Mouse (Mus musculus) effector memory CD4-positive, alpha-beta T cell, adult 5 months (primary cell): Measurements from ENCODE around the gene March8. TPM values are rescaled to one million over a fixed set of nuclear protein-coding genes. Genes with fewer than 3 reads are reported as not detected.

ENCODE experiments used
- polyA plus RNA-seq: library from polyadenylated mRNA; unstranded; fragments of 100-300 nt; shearing (Covaris generic); gene quantifications from one replicate; pipeline ENCODE4 v1.2.1, GENCODE M21; 2017

The March8 gene
- polyA plus RNA-seq = 1.8 TPM

DNA sequence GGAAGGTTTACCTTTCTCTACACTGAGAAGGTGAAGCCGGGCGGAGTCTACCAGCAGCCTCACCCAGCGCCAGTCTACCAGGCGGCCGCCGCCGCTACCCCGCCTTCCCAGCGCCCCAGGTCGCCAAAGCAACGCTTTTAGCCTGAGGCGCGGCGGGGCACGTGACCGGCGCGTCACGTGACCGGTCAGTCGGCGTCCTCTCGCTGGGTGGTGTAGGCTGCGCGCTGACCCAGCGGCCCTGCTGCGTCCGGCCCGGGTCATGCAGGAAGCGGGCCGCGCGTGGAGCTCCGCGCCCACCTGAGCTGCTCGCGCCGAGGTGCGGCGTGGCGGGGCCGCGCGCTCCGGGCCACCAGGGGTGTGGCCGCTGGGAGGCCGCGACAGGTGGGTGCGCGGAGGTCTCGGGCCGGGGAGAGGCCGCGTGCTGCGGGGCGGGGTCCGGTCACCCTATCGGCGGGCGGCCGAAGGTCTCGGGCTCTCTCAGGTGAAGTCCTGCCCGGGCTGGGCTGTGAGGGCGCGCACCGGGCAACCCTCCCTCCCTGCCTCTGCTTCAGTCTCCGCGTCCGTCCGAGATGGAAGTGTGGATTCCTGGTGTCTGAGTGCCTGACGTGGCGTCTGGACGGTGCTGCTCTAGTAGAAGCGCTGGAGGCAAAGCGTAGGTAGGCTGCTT, at the start of gene March8:
Gene March8, plus strand, starts transcription at position 190 of the 667 bp plus-strand sequence.

Other genes with a start within 250 kb of the March8 start
- 13.6 TPM for gene Tmcc1, start 144.5 kb upstream of the March8 start, polyA plus RNA-seq
- 57.9 TPM for gene Washc2, start 130.0 kb upstream of the March8 start, polyA plus RNA-seq
- 5.7 TPM for gene Zfand4, start 73.8 kb upstream of the March8 start, polyA plus RNA-seq
- gene Alox5, start 123.2 kb downstream of the March8 start, polyA plus RNA-seq = not detected
- not detected for gene Olfr211, start 151.1 kb downstream of the March8 start, polyA plus RNA-seq
- not detected for gene Olfr212, start 168.5 kb downstream of the March8 start, polyA plus RNA-seq
- gene Olfr213, start 200.4 kb downstream of the March8 start, polyA plus RNA-seq = not detected
- not detected for gene Gm5580, start 213.1 kb downstream of the March8 start, polyA plus RNA-seq
- gene Olfr214, start 216.2 kb downstream of the March8 start, polyA plus RNA-seq = not detected
- not detected for gene Olfr215, start 246.2 kb downstream of the March8 start, polyA plus RNA-seq